Mouse (Mus musculus): Measurements from ENCODE around the gene Baiap2l1.

DNA sequence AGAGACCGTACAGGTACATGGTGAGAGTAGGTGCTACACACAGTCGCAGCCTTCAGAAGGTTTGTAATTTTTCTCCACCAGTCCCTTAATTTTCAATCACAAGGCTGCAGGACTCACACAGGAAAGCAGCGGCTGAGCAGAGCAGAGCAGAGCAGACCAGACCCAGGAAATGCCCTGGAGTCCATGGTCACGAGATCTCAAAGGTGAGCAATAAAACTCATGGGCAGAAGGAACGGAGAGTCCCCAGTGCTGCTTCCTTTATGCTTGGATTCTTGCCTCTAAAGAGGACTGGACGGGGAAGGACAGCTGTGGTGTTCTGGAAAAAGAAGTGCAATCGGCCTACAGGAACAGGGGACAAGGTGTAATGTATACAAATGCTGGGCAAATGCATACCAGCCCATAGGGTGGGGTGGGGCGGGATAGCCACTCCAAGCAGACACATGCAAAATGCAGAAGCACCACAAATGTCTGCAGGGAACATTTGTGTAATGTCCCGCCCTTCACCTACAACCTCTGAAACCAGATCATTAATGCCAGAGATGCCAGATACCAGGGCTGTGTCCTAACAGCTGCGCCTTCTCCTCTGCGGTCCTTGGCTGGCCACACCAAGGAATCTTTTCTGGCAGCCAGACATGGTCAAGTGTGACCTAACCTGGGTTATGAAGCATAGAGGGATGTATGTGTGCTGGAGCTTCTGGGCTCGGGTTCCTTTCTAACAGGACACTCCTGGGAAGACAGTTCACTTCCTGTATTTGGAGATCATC lies 43.0 kb downstream of the Baiap2l1 start:
- no peak for TF ChIP-seq CTCF (IDR thresholded peaks at IDR 0.05; ENCODE audit: control insufficient read depth, insufficient read depth, insufficient replicate concordance, low read depth, low read length)
- no peak for TF ChIP-seq POLR2A (IDR thresholded peaks at IDR 0.05; ENCODE audit: control insufficient read depth, low read depth, low read length)
